Mouse (Mus musculus) thymus, postnatal 36 days (tissue): ENCODE results near the gene Tmem100.

ENCODE experiments used
- DNase-seq, 2 experiments: peaks; one replicate each; pipeline ENCODE4 v3.0.0; 2022; ENCODE audit warnings: mixed read lengths in 2 of 2

The Tmem100 gene

GRCm38 (mm10) chr11:90066405-90067250 is 36.5 kb downstream of the Tmem100 start:
- no peak for DNase-seq

- no peak for DNase-seq
These were observed 41.6 kb downstream of the Tmem100 start for GRCm38 (mm10) chr11:90071747-90072146.

- DNase-seq, result no peak
These were observed 43.1 kb downstream of the Tmem100 start for GRCm38 (mm10) chr11:90073201-90073600.

GRCm38 (mm10) chr11:90076666-90077065 is 46.5 kb downstream of the Tmem100 start:
- DNase-seq, result no peak

GRCm38 (mm10) chr11:90080678-90081267 is 50.6 kb downstream of the Tmem100 start:
- DNase-seq, result no peak

- no peak for DNase-seq
These were observed 51.9 kb downstream of the Tmem100 start for GRCm38 (mm10) chr11:90081820-90082596.

GRCm38 (mm10) chr11:90083042-90083441 is 52.9 kb downstream of the Tmem100 start:
- no peak for DNase-seq

- DNase-seq, result no peak
These were observed 54.0 kb downstream of the Tmem100 start for GRCm38 (mm10) chr11:90084166-90084565.
